Mouse (Mus musculus) lung, embryonic 16.5 days (tissue): ENCODE measurements around the gene Rnf157. TPM values are rescaled to one million over a fixed set of nuclear protein-coding genes. Genes with fewer than 3 reads are reported as not detected.
A peak's percentile ranks its signal among the peaks of the same experiment; 100 is the strongest.
"Not testable (repeated sequence)": the region's sequence is repeated elsewhere in the genome, so short reads cannot be mapped to it uniquely, and the experiment has no call there.

Experiments
- ATAC-seq: fragments of 200-750 bp; cut with Nextera tagmentation; 2 replicates; pipeline ENCODE4 v1.8.0; 2017; ENCODE audit warnings: low read depth, mild to moderate bottlenecking, moderate library complexity
- H3K27ac ChIP-seq: fragments of 300-500 bp; sonication (generic); 2 replicates; pipeline ENCODE4 v1.5.1; 2014; ENCODE audit warnings: mild to moderate bottlenecking, control low read depth, low read length
- H3K27me3 ChIP-seq: fragments of 300-500 bp; sonication (generic); 2 replicates; pipeline ENCODE4 v1.6.1; 2014; ENCODE audit warnings: low read depth, low read length, mixed read lengths; ENCODE audit not compliant: control insufficient read depth, insufficient read depth
- H3K36me3 ChIP-seq: fragments of 300-500 bp; sonication (generic); 2 replicates; pipeline ENCODE4 v1.6.1; 2014; ENCODE audit warnings: low read length; ENCODE audit not compliant: control insufficient read depth, insufficient read depth
- H3K4me1 ChIP-seq: fragments of 300-500 bp; sonication (generic); replicated peaks from 2 replicates; pipeline ENCODE4 v1.6.1; 2014; ENCODE audit warnings: low read length, mixed read lengths; ENCODE audit not compliant: control insufficient read depth, insufficient read depth
- H3K4me2 ChIP-seq: fragments of 300-500 bp; sonication (generic); 2 replicates; pipeline ENCODE4 v1.6.1; 2014; ENCODE audit warnings: low read depth, low read length, control low read depth
- H3K4me3 ChIP-seq: fragments of 300-500 bp; sonication (generic); 2 replicates; pipeline ENCODE4 v1.5.1; 2014; ENCODE audit warnings: mild to moderate bottlenecking, low read length, control low read depth
- H3K9ac ChIP-seq: fragments of 300-500 bp; sonication (generic); 2 replicates; pipeline ENCODE4 v1.6.1; 2014; ENCODE audit warnings: low read length, control low read depth
- H3K9me3 ChIP-seq: fragments of 300-500 bp; sonication (generic); 2 replicates; pipeline ENCODE4 v1.6.1; 2016; ENCODE audit warnings: low read length; ENCODE audit not compliant: control insufficient read depth
- WGBS: fragments of 180-500 bp; shearing (Covaris S2); extraction: QIAGEN DNeasy Blood & Tissue Kit; methylation state at CpG from one replicate; pipeline ENCODE4 v1.1.7; 2014; 5-methylcytosine and 5-hydroxymethylcytosine counted together
- polyA plus RNA-seq: library from polyadenylated mRNA; unstranded; fragments of >200 nt; fragmentation: Nextera tagmentation; extraction: Ambion mirVana; gene quantifications from 2 replicates; pipeline ENCODE4 v1.2.1, GENCODE M21; 2015

The Rnf157 gene
- polyA plus RNA-seq, 1 experiment from 2014 or later, result 3.5 TPM

DNA sequence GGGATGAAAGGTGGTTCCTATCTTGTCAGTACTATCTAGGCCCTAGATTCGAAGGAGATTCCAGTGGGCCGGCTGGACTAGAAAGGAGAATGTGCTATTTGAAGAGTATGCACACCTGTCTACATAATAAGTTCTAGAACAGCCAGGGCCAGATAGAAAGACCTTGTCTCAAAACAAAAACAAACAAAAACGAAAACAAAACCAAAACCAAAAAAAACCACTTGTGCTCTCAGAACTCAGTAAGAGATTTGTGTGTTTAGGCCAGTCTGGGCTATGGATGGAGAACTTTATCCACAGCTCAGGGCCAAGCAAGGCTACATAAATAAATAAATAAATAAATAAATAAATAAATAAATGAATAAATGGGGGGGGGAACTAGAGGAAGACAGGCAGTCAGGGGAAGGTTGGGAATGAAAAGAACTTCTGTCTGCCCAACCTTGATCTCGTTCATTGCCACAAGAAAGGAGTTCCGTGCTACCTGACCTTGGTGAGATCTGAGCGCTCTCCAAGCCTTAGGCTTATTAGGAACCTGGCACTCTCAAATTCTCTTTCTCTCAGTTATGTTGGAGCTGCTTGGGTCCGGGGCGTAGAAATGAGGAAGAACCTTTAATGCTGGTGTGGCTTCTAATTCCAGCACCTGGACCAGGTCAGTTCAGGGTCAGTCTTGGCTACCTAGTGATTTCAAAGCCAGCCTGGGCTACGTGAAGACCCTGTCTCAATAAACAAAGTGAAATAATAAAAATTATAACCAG lies 17.2 kb upstream of the Rnf157 start:
- WGBS, result 76% methylated on average over 9 of the region's 9 CpGs
- Histone ChIP-seq H3K4me2 (no peak overlapping the region), H3K36me3 (no peaks in the 10 kb centered on the region)

DNA sequence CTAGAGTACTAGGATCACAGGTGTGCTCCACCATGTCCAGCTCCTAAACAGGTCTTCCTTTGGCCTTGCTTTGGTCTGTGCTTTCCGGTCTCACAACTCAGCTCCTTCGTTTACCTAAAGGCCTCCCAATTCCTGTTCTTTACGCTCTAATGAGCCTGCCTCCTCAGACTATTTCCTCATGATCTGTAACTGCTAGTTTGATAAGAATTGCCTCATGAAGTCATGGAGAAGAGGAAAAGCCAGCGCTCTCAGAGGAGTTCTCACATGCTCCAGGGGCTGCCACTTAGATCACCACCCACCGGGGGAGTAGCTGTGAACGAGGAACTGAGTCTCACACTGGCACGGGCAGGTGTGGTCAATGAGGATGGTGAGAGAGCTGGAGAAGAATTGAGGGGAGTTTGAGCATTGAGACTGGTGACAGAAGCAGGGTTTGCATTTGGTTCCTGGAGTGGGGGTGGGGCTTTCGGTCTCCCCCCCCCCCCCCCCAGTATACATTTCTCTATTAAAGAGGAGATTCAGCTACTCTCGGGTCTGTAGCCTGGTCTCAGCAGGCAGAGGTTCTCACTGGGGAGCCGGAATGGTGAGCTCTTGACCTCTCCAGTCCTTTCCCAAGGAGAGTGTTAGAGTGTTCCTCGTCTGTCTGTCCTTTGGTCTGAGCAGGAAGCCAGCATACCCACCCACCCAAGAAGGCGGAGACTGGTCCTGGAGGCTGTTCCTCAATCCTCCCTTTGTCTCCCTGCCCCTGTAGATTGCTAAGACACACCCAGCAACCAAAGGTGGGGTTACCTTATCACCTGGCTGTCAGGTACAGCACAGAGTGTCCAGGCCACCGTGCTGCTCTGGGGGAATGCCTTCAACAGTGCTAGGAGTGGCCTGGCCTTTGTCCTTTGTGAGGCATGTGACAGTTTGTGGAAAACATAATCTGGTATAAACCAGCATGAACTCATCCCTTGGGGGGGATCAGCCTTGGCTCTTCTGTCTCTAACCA lies 16.3 kb upstream of the Rnf157 start:
- no peak overlapping the region for H3K9ac ChIP-seq
- H3K4me2 ChIP-seq, result no peak overlapping the region
- H3K36me3 ChIP-seq, result no peaks in the 10 kb centered on the region
- no peak overlapping the region for H3K4me3 ChIP-seq
- no peaks in the 10 kb centered on the region for H3K9me3 ChIP-seq
- peaks cover 17% of the 10 kb centered on the region for H3K4me1 ChIP-seq
- H3K27me3 ChIP-seq, result no peaks in the 10 kb centered on the region
- H3K27ac ChIP-seq, result peak overlapping the region; percentile 14; the same call in 1 of the 2 replicates
- no peak for ATAC-seq
- 31% methylated on average over 13 of the region's 13 CpGs for WGBS

More for the DNA sequence above, 17.2 kb upstream of the Rnf157 start:
- Histone ChIP-seq H3K4me3 (no peak overlapping the region), H3K27ac (no peak overlapping the region), H3K9me3 (no peaks in the 10 kb centered on the region), H3K27me3 (no peaks in the 10 kb centered on the region), H3K9ac (no peak overlapping the region), H3K4me1 (peaks cover 17% of the 10 kb centered on the region)
- ATAC-seq, result no peak

DNA sequence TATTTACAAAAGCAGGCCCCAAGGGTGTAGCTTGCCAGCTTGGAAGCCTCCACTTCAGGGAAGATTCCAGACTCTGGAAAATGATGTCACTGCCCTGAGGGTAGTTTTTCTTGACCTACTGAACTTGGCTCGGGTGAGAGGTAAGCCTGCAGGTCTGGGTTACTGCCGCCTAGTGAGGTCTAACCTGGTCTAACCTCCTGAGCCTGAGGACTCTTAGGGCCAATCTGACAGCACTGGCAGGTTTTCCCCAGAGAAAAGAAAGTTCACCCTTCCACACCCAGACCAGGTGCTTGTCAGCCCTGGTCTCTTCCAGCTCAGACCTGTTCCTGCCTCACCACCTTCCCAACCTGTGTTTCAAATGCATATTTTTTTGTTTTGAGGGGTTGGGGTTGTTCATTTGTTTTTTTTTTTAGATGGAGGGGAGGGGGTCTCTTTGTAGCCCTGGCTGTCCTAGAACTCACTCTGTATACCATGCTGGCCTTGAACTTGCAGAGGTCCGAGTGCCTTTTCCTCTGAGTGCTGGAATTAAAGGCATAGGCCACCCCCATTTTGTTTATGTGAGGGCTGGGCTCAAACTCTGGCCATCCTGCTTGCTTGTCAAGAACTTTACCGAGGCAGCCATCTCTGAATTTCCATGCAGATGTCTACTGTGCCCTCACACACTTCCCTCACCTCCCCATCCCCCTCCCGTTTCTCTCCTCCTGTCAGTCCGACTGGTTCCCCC lies 14.2 kb upstream of the Rnf157 start:
- no peak overlapping the region for H3K4me2 ChIP-seq
- H3K4me1 ChIP-seq, result peaks cover 10% of the 10 kb centered on the region
- H3K9me3 ChIP-seq, result no peaks in the 10 kb centered on the region
- H3K27me3 ChIP-seq, result no peaks in the 10 kb centered on the region
- H3K9ac ChIP-seq, result no peak overlapping the region
- ATAC-seq, result no peak
- 62% methylated on average over 6 of the region's 6 CpGs for WGBS
- H3K4me3 ChIP-seq, result no peak overlapping the region
- H3K36me3 ChIP-seq, result no peaks in the 10 kb centered on the region
- no peak overlapping the region for H3K27ac ChIP-seq

DNA sequence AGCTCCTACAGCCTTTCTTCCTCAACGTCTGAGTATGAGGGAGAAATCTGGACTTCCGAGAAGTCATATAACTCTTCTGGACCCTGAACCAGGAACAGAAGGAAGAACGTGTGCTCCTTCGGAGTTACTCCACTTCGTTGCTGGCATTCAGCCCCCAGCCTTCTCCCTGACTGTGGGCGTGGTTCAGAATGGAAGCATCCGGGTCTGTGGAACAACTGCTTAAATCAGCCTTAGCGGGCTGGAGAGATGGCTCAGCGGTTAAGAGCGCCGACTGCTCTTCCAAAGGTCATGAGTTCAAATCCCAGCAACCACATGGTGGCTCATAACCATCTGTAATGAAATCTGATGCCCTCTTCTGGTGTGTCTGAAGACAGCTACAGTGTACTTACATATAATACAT lies 13.5 kb upstream of the Rnf157 start:
- not testable (repeated sequence) for H3K36me3 ChIP-seq, H3K27me3 ChIP-seq, ATAC-seq, H3K4me3 ChIP-seq, H3K9me3 ChIP-seq, H3K9ac ChIP-seq, H3K4me2 ChIP-seq, H3K27ac ChIP-seq
- WGBS, result 77% methylated on average over 11 of the region's 11 CpGs
- H3K4me1 ChIP-seq, result peaks cover 10% of the 10 kb centered on the region

DNA sequence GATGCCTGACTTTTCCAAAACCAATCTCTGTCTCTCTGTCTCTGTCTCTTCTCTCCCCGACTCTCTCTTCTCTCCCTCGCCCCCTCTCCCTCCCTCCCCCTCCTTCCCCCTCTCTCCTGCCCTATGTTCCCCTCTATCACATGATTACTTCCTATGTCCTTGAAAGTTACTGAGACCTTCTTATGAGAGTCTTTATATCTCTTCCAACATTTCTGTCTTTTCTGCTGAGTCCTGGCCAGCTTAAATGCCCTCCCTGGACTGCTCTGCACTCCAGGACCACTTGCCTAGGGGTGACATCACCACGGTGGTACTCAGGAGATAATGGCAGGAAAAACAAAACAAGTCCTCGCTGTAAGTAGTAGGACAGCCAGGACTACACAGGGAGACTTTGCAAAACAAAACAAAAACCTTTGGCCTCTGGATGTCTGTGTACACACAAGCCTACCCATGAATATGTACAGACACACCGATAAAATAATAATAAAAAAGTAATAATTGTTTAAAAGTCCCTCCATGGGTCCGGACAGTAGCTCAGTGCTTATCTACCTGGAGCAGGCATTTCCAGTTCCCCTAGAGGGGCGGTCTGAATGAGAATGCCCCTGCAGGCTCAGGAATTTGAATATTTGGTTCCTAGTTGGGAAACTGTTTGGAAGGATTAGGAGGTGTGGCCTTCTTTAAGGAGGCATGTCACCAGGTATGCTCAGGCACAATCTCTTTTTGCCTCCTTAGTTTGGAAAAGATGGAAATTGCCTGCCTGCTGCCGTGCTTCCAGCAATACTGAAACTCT lies 12.0 kb upstream of the Rnf157 start:
- peaks cover 10% of the 10 kb centered on the region for H3K4me1 ChIP-seq
- H3K4me2 ChIP-seq, result no peak overlapping the region
- no peak overlapping the region for H3K4me3 ChIP-seq
- WGBS, result 42% methylated on average over 8 of the region's 8 CpGs
- no peaks in the 10 kb centered on the region for H3K9me3 ChIP-seq
- H3K27me3 ChIP-seq, result no peaks in the 10 kb centered on the region
- no peaks in the 10 kb centered on the region for H3K36me3 ChIP-seq
- 0 out of 2 replicates have a peak overlapping the region, but pooled peaks have one; percentile 7 for H3K27ac ChIP-seq
- ATAC-seq, result no peak
- no peak overlapping the region for H3K9ac ChIP-seq

DNA sequence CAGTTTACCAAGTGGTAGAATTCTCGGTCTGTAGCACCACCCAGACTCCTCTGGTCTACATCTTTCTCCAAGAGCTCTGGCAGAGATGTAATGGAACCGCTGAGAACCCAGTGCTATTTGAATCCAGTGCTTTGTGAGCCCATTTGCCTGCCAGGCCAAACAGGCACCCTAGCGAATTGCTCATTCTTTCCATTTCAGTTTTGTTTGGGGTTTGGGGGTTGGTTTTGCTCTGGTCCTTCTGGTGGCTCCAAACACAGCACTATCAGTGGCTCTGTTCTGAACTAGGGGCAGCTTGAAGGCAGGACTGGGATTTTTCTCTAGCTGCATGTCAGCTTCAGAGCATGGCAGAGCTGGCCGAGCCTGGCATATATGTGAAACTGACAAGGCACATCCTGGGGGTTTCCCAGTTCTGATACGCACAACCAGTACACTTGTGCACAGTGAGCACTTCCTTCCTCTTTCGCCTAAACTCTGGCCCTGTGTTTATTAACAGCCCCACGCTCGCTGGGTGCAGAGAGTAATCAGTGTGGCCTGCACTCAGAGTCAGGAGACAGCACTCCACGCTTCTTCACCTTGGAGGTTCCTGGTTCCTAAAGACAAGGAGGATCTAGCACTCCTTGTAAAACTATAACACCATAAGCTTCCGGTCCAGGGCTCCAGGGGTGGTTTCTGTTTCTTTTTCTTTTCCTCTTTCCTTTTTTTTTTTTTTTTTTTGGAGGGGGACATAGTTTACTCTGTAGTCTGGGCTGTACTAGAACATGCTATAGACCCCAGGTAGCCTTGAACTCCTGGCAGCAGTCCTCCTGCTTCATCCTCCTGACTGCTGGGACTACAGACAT lies 11.2 kb upstream of the Rnf157 start:
- Histone ChIP-seq H3K27ac (peak overlapping the region; percentile 57), H3K4me1 (peaks cover 3% of the 10 kb centered on the region), H3K36me3 (no peaks in the 10 kb centered on the region), H3K4me2 (no peak overlapping the region), H3K4me3 (no peak overlapping the region), H3K27me3 (no peaks in the 10 kb centered on the region), H3K9me3 (no peaks in the 10 kb centered on the region), H3K9ac (0 out of 2 replicates have a peak overlapping the region, but pooled peaks have one; percentile 19)
- 57% methylated on average over 10 of the region's 10 CpGs for WGBS
- peak; percentile 53; the same call in 1 of the 2 replicates for ATAC-seq

DNA sequence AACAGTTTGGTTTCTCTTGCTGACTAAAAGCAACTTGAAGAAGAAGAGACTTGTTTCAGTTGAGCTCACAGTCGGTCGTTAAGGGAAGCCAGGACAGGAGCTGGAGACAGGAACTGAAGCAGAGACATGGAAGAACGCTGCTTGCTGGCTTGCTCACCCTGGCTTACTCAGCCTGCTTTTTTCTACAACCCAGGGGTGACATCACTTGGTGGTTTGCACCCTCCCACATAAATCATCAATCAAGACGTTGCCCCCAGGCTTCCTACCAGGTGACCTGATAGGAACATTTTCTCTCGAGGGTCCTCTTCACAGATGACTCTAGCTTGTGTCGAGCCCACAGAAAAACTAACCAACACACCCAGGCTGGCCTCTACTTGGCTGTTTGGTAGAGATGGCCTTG lies 10.4 kb upstream of the Rnf157 start:
- no peaks in the 10 kb centered on the region for H3K27me3 ChIP-seq
- peaks cover 7% of the 10 kb centered on the region for H3K4me1 ChIP-seq
- no peaks in the 10 kb centered on the region for H3K9me3 ChIP-seq
- H3K4me3 ChIP-seq, result no peak overlapping the region
- no peak overlapping the region for H3K4me2 ChIP-seq
- H3K36me3 ChIP-seq, result no peaks in the 10 kb centered on the region
- ATAC-seq, result no peak
- no peak overlapping the region for H3K27ac ChIP-seq
- 79% methylated on average over 6 of the region's 6 CpGs for WGBS
- no peak overlapping the region for H3K9ac ChIP-seq

DNA sequence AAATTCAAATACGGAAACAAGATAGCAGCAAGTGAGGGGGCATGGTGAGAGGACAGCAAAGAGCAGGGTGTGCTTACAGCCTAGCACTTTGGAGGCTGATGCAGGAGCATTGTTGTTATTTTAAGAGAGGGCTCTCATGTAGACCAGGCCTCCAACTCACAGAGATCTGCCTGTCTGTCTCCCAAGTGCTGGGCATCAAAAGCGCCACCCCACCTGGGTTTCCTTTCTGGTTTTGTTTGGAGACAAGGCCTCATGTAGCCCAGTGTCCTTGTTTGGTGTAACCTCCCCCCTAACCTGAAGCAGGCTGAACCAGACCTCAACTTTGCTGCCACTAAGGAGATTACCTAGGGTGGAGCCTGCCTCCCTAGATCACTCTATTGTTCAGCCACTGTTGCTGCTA lies 9.7 kb upstream of the Rnf157 start:
- Histone ChIP-seq H3K9ac (no peak overlapping the region), H3K36me3 (no peaks in the 10 kb centered on the region), H3K27ac (no peak overlapping the region), H3K9me3 (no peaks in the 10 kb centered on the region), H3K4me3 (no peak overlapping the region), H3K27me3 (no peaks in the 10 kb centered on the region), H3K4me1 (peaks cover 11% of the 10 kb centered on the region), H3K4me2 (no peak overlapping the region)
- WGBS, result 84% methylated on average over 2 of the region's 2 CpGs
- no peak for ATAC-seq
